Comparison of ENCODE assay signal across 10 mouse cellular contexts in genomic region chr11:102219994-102220346, GRCm38 (mm10). TPM values are rescaled to one million over a fixed set of nuclear protein-coding genes. Genes with fewer than 3 reads are reported as not detected.
DNase-seq lines count a peak whose midpoint lies in the region; ATAC-seq and TF ChIP-seq lines count a peak whose summit lies in the region.
"Had no signal": no experiment of that assay in that cellular context is flagged by ENCODE, and none has a peak within 500 bp of the region (broad histone marks: within the 10 kb centered on the region; RNA-seq: fewer than 3 reads in every experiment).

No protein-coding gene starts in this region.

- no peak overlapping the region for H3K4me3 ChIP-seq in forebrain, embryonic 11.5 days (ENCODE audit: low read depth, low read length)
- H3K4me3 ChIP-seq in forebrain, postnatal 0 days (ENCODE audit: low read depth, low read length), result no peak overlapping the region
- H3K4me3 ChIP-seq in heart, embryonic 12.5 days, result no peak overlapping the region; the same call in 1 of the 2 replicates
- no peak overlapping the region for H3K4me3 ChIP-seq in midbrain, embryonic 16.5 days (ENCODE audit: low read depth, low read length)
- H3K4me3 ChIP-seq: liver, embryonic 15.5 days had no signal

- H3K36me3 ChIP-seq in forebrain, embryonic 11.5 days (ENCODE audit: control insufficient read depth, insufficient read depth, low read length), result no peaks in the 10 kb centered on the region
- peaks cover 46% of the 10 kb centered on the region for H3K36me3 ChIP-seq in forebrain, postnatal 0 days (ENCODE audit: insufficient read depth)
- peaks cover 11% of the 10 kb centered on the region for H3K36me3 ChIP-seq in heart, embryonic 12.5 days
- peaks cover 11% of the 10 kb centered on the region for H3K36me3 ChIP-seq in midbrain, embryonic 16.5 days (ENCODE audit: control insufficient read depth, insufficient read depth, low read length)
- H3K36me3 ChIP-seq: liver, embryonic 15.5 days had no signal

- H3K4me1 ChIP-seq in forebrain, embryonic 11.5 days (replicated peaks; ENCODE audit: control insufficient read depth, insufficient read depth, low read length), result peaks cover 21% of the 10 kb centered on the region
- H3K4me1 ChIP-seq in forebrain, postnatal 0 days (ENCODE audit: insufficient read depth), result peaks cover 40% of the 10 kb centered on the region
- peaks cover 95% of the 10 kb centered on the region for H3K4me1 ChIP-seq in heart, embryonic 12.5 days (replicated peaks)
- peaks cover 45% of the 10 kb centered on the region for H3K4me1 ChIP-seq in midbrain, embryonic 16.5 days (ENCODE audit: control insufficient read depth, insufficient read depth, low read length)

- ATAC-seq in forebrain, embryonic 11.5 days (replicated peaks; ENCODE audit: low FRiP score), result no peak
- ATAC-seq in forebrain, postnatal 0 days, result no peak
- ATAC-seq in heart, embryonic 12.5 days (ENCODE audit: insufficient number of reproducible peaks, low FRiP score), result peak; percentile 31; the same call in 1 of the 2 replicates
- no peak for ATAC-seq in midbrain, embryonic 16.5 days

- H3K9me3 ChIP-seq in forebrain, embryonic 11.5 days (ENCODE audit: control insufficient read depth, low read length), result no peaks in the 10 kb centered on the region
- H3K9me3 ChIP-seq in forebrain, postnatal 0 days (ENCODE audit: low read length), result no peaks in the 10 kb centered on the region
- H3K9me3 ChIP-seq in heart, embryonic 12.5 days (replicated peaks), result no peaks in the 10 kb centered on the region
- no peaks in the 10 kb centered on the region for H3K9me3 ChIP-seq in midbrain, embryonic 16.5 days (replicated peaks; ENCODE audit: control insufficient read depth, low read length, poor library complexity, severe bottlenecking)
- H3K9me3 ChIP-seq: liver, embryonic 15.5 days had no signal

- no peak overlapping the region for H3K9ac ChIP-seq in forebrain, embryonic 11.5 days (ENCODE audit: low read length)
- H3K9ac ChIP-seq in forebrain, postnatal 0 days, result no peak overlapping the region
- no peak overlapping the region; the same call in 1 of the 2 replicates for H3K9ac ChIP-seq in heart, embryonic 12.5 days
- H3K9ac ChIP-seq in midbrain, embryonic 16.5 days (ENCODE audit: low read depth, low read length), result no peak overlapping the region

- 81% methylated on average over 4 of the region's 4 CpGs for WGBS in forebrain, embryonic 11.5 days
- 75% methylated on average over 4 of the region's 4 CpGs for WGBS in forebrain, postnatal 0 days
- WGBS in heart, embryonic 12.5 days, result 29% methylated on average over 4 of the region's 4 CpGs
- 83% methylated on average over 4 of the region's 4 CpGs for WGBS in midbrain, embryonic 16.5 days

- peak; percentile 52 for DNase-seq in forebrain, embryonic 11.5 days (ENCODE audit: low spot score)
- no peak for DNase-seq in forebrain, postnatal 0 days
- DNase-seq in spleen, postnatal 4 days (ENCODE audit: low spot score in 2 of 2), result peak; percentile 18 to 61
- no peak for DNase-seq in spleen, adult 12 weeks (ENCODE audit: low spot score)
- peak; percentile 96 for DNase-seq in skeletal muscle tissue, adult 2 months (ENCODE audit: low read depth, low spot score)
- DNase-seq in right cerebral cortex, adult 2 months (ENCODE audit: low spot score in 2 of 2), result no peak

- TF ChIP-seq CTCF in forebrain, postnatal 0 days (IDR thresholded peaks at IDR 0.05; ENCODE audit: low read depth), result no peak

- no peaks in the 10 kb centered on the region; the same call in 1 of the 2 replicates for H3K27me3 ChIP-seq in forebrain, embryonic 11.5 days (ENCODE audit: control insufficient read depth, insufficient read depth, low read length)
- H3K27me3 ChIP-seq in forebrain, postnatal 0 days (ENCODE audit: insufficient read depth, low read length), result no peaks in the 10 kb centered on the region
- H3K27me3 ChIP-seq in heart, embryonic 12.5 days (replicated peaks), result no peaks in the 10 kb centered on the region
- no peaks in the 10 kb centered on the region for H3K27me3 ChIP-seq in midbrain, embryonic 16.5 days (ENCODE audit: control insufficient read depth, insufficient read depth, low read depth, low read length)

- no peak overlapping the region for H3K4me2 ChIP-seq in forebrain, embryonic 11.5 days (ENCODE audit: low read depth, low read length, severe bottlenecking)
- no peak overlapping the region for H3K4me2 ChIP-seq in forebrain, postnatal 0 days (ENCODE audit: low read depth)
- peak overlapping the region; percentile 85 for H3K4me2 ChIP-seq in heart, embryonic 12.5 days
- no peak overlapping the region for H3K4me2 ChIP-seq in midbrain, embryonic 16.5 days (ENCODE audit: low read length)

- H3K27ac ChIP-seq in forebrain, embryonic 11.5 days (ENCODE audit: low read depth, low read length), result no peak overlapping the region
- no peak overlapping the region for H3K27ac ChIP-seq in forebrain, postnatal 0 days (ENCODE audit: low read depth, low read length)
- peak overlapping the region; percentile 96 for H3K27ac ChIP-seq in heart, embryonic 12.5 days (ENCODE audit: poor library complexity, severe bottlenecking)
- no peak overlapping the region for H3K27ac ChIP-seq in midbrain, embryonic 16.5 days (ENCODE audit: low read length)

RNA-seq across cellular contexts. Expression of gene Hdac5, which starts 10.0 kb away (rescaled TPM):
- 35.0 and 36.8 TPM in 2 replicates for polyA plus RNA-seq in forebrain, embryonic 11.5 days (2014; fragmentation: Nextera tagmentation; extraction: Ambion mirVana)
- 170 and 209 TPM in 2 replicates for total RNA-seq in forebrain, postnatal 0 days (2014; rRNA removed)
- polyA plus RNA-seq in forebrain, postnatal 0 days (2015; fragmentation: Nextera tagmentation; extraction: Ambion mirVana), result 67.1 and 69.4 TPM in 2 replicates
- polyA plus RNA-seq in heart, embryonic 12.5 days (2016; fragmentation: Nextera tagmentation; extraction: Ambion mirVana), result 92.2 and 95.9 TPM in 2 replicates
- 74.4 and 76.3 TPM in 2 replicates for polyA plus RNA-seq in midbrain, embryonic 16.5 days (2015; fragmentation: Nextera tagmentation; extraction: Ambion mirVana)

RNA-seq across cellular contexts. Expression of gene BC030867, which starts 28.7 kb away (rescaled TPM):
- 23.5 and 26.6 TPM in 2 replicates for polyA plus RNA-seq in forebrain, embryonic 11.5 days (2014; fragmentation: Nextera tagmentation; extraction: Ambion mirVana)
- total RNA-seq in forebrain, postnatal 0 days (2014; rRNA removed), result 0.62 and 1.0 TPM in 2 replicates
- 1.5 and 1.6 TPM in 2 replicates for polyA plus RNA-seq in forebrain, postnatal 0 days (2015; fragmentation: Nextera tagmentation; extraction: Ambion mirVana)
- polyA plus RNA-seq in heart, embryonic 12.5 days (2016; fragmentation: Nextera tagmentation; extraction: Ambion mirVana), result 14.0 and 14.3 TPM in 2 replicates
- polyA plus RNA-seq in midbrain, embryonic 16.5 days (2015; fragmentation: Nextera tagmentation; extraction: Ambion mirVana), result 1.6 and 1.8 TPM in 2 replicates

RNA-seq across cellular contexts. Expression of gene G6pc3, which starts 30.6 kb away (rescaled TPM):
- 30.6 and 32.2 TPM in 2 replicates for polyA plus RNA-seq in forebrain, embryonic 11.5 days (2014; fragmentation: Nextera tagmentation; extraction: Ambion mirVana)
- 27.3 and 32.1 TPM in 2 replicates for total RNA-seq in forebrain, postnatal 0 days (2014; rRNA removed)
- 27.4 and 32.0 TPM in 2 replicates for polyA plus RNA-seq in forebrain, postnatal 0 days (2015; fragmentation: Nextera tagmentation; extraction: Ambion mirVana)
- 27.1 and 28.0 TPM in 2 replicates for polyA plus RNA-seq in heart, embryonic 12.5 days (2016; fragmentation: Nextera tagmentation; extraction: Ambion mirVana)
- polyA plus RNA-seq in midbrain, embryonic 16.5 days (2015; fragmentation: Nextera tagmentation; extraction: Ambion mirVana), result 39.0 and 42.9 TPM in 2 replicates

RNA-seq across cellular contexts. Expression of gene Lsm12, which starts 34.9 kb away (rescaled TPM):
- polyA plus RNA-seq in forebrain, embryonic 11.5 days (2014; fragmentation: Nextera tagmentation; extraction: Ambion mirVana), result 73.2 and 78.7 TPM in 2 replicates
- 76.7 and 86.4 TPM in 2 replicates for total RNA-seq in forebrain, postnatal 0 days (2014; rRNA removed)
- polyA plus RNA-seq in forebrain, postnatal 0 days (2015; fragmentation: Nextera tagmentation; extraction: Ambion mirVana), result 145 and 154 TPM in 2 replicates
- 90.9 and 94.3 TPM in 2 replicates for polyA plus RNA-seq in heart, embryonic 12.5 days (2016; fragmentation: Nextera tagmentation; extraction: Ambion mirVana)
- 87.8 and 95.3 TPM in 2 replicates for polyA plus RNA-seq in midbrain, embryonic 16.5 days (2015; fragmentation: Nextera tagmentation; extraction: Ambion mirVana)

RNA-seq across cellular contexts. Expression of gene Asb16, which starts 48.6 kb away (rescaled TPM):
- not detected in 2 replicates for polyA plus RNA-seq in forebrain, embryonic 11.5 days (2014; fragmentation: Nextera tagmentation; extraction: Ambion mirVana)
- 0.54 and 1.4 TPM in 2 replicates for total RNA-seq in forebrain, postnatal 0 days (2014; rRNA removed)
- 0.11 TPM in 1 of 2 replicates, not detected in the other for polyA plus RNA-seq in forebrain, postnatal 0 days (2015; fragmentation: Nextera tagmentation; extraction: Ambion mirVana)
- polyA plus RNA-seq in heart, embryonic 12.5 days (2016; fragmentation: Nextera tagmentation; extraction: Ambion mirVana), result 0.06 and 0.13 TPM in 2 replicates
- 0.07 and 0.10 TPM in 2 replicates for polyA plus RNA-seq in midbrain, embryonic 16.5 days (2015; fragmentation: Nextera tagmentation; extraction: Ambion mirVana)
- polyA plus RNA-seq: C2C12 had no signal

Comparison
In these comparisons a context has a peak if more than half of its experiments do, and no peak if none do; other contexts are left out.
1. DNase-seq: peak in forebrain, embryonic 11.5 days (single experiment), spleen, postnatal 4 days (2 of 2) and skeletal muscle tissue, adult 2 months (single experiment); none in forebrain, postnatal 0 days (single experiment), spleen, adult 12 weeks (single experiment) and right cerebral cortex, adult 2 months (0 of 2).